Mouse (Mus musculus): ENCODE results near the gene Omp.

The Omp gene

GRCm38 (mm10) chr7:98103002-98103941, 42.0 kb downstream of the Omp start:
- DNase-seq (ENCODE audit: low spot score in 2 of 2), result peak; percentile 71 to 86

DNA sequence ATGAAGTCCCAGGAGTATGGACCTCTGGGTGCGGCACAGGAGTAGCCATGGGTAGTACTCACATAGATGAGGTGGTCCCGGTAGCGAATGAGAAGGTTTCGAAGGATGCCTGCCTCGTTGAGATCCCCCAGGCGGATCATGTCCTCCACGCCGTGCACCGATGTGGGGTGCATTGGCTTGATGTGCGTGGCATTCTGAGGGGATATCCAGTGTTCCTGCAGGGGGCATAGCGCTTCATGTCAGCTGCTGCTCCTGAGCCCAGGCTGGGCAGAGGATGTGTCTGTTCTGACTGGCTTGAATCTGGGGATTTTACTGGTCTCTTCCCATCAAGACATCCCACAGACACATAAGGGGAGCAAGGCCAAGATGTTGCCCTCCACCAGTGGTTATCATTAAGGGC, 42.8 kb downstream of the Omp start:
- DNase-seq (ENCODE audit: low spot score in 2 of 2), result no peak

DNA sequence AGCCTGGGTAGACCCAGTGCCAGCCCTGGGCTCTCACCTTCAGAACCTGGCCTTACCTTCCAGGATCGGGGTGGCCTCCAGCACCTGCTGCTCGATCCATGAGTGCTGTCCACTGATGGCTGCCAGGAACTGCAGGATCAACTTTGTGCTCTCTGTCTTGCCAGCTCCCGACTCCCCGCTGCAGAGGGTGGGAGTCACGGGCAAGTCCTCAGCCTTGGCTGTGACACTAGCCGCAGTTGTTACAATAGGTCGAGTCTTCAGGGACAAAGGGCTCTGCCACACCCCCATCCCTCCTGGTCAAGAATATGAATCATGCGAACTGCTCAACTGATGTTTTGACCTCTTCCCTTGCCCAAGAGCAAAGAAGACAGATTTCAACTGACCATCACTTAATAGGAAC, 47.7 kb downstream of the Omp start:
- no peak for DNase-seq (ENCODE audit: low spot score in 2 of 2)

GRCm38 (mm10) chr7:98095852-98096251, 49.5 kb downstream of the Omp start:
- no peak for DNase-seq (ENCODE audit: low spot score in 2 of 2)

Data from urinary bladder, postnatal 4 days (tissue).